Mouse (Mus musculus): ENCODE measurements at regions not wholly inside any gene's neighbourhood (a gene's known extent, or its start where the extent isn't known, plus 50 kb on each side); places are given as distances from the start of the nearest gene placed in this dataset.

DNA sequence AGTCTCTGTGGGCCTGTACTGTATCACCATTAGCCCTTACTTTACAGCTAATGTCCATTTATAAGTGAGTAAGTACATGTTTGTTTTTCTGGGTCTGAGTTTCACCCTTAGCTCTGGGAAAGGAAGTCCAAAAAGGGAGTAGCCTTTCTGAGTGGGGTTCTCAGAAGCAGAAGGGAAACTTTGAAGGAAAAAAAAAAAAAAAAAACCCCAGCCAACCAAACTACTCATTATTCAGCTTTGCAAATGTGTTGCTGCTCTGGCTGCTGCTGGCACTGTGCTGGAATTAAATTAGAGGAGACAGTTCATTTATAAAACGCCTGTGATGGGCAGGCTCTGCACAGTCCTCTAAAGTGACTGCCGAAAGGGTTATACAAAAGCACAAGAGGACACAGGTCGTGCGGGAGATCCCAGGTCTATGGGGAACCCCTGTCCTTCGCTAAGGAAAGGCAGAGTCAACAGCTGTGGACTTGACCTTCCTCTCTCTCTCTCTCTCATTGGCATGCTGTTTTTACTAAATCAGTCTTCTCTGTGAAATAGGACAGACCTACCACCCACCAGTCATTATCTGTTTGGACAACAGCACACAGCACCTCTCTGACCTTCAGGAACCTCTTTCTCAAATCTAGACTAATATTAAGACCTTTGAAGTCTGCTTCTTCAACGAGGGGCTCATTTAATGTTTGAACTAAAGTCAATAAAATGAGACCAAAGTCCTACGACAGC lies 165.4 kb downstream of the Cd47 start:
- peaks cover 7% of the 10 kb centered on the region for H3K4me1 ChIP-seq (replicated peaks)
- no peak overlapping the region for H3K9ac ChIP-seq (replicated peaks)
- no peak overlapping the region for H3K4me3 ChIP-seq (replicated peaks)
- H3K27me3 ChIP-seq: no peaks in the 10 kb centered on the region
- no peaks in the 10 kb centered on the region for H3K9me3 ChIP-seq
- no peak overlapping the region for H3K27ac ChIP-seq
- 44% methylated on average over 7 of the region's 7 CpGs for WGBS
- H3K36me3 ChIP-seq: no peaks in the 10 kb centered on the region
- no peak for ATAC-seq (ENCODE audit: insufficient number of reproducible peaks, insufficient read depth, low FRiP score, low TSS enrichment, low read depth)
- no peak overlapping the region for H3K4me2 ChIP-seq

DNA sequence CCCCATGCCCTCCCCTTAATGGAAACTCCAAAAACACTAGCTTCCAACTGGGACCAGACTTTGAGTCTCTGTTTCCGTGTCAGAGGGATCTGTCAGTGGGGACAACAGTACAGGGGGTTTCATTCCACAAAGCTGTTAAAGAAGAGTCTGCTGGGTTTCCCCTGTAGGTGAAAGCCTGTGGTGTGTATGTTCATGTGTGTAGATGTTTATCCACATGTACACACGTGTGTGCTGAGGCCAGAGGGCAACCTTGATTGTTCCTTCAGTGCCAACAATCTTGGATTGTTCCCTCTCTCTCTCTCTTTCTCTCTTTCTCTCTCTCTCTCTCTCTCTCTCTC lies 165.9 kb downstream of the Cd47 start:
- Histone ChIP-seq H3K36me3 (no peaks in the 10 kb centered on the region), H3K9ac (replicated peaks) (no peak overlapping the region), H3K4me2 (no peak overlapping the region), H3K4me3 (replicated peaks) (no peak overlapping the region), H3K27ac (no peak overlapping the region), H3K9me3 (no peaks in the 10 kb centered on the region), H3K27me3 (no peaks in the 10 kb centered on the region), H3K4me1 (replicated peaks) (peaks cover 7% of the 10 kb centered on the region)
- no peak for ATAC-seq (ENCODE audit: insufficient number of reproducible peaks, insufficient read depth, low FRiP score, low TSS enrichment, low read depth)
- WGBS: 43% methylated on average over 2 of the region's 2 CpGs

DNA sequence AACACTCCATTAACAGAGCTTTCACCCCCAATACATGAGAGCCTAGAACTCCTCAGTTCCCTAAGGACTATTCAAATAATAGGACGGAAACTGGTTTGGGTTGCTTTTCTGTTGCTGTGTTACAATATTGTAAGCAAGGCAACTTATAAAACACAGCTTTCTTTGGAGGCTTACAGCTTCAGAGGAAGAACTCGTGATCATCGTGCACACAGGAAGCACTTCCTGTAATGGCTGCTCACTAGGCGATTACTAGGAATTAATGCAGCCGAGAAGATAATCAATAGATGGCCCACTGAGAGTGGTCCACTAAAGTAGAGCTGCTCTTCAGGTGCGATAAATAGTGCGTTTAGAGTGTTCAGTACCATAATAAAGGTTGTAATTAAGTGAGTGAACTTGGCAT lies 166.8 kb downstream of the Cd47 start:
- WGBS: 79% methylated on average over 7 of the region's 7 CpGs
- no peak overlapping the region for H3K27ac ChIP-seq
- H3K9ac ChIP-seq (replicated peaks): no peak overlapping the region
- no peak for ATAC-seq (ENCODE audit: insufficient number of reproducible peaks, insufficient read depth, low FRiP score, low TSS enrichment, low read depth)
- H3K4me1 ChIP-seq (replicated peaks): peaks cover 7% of the 10 kb centered on the region
- no peaks in the 10 kb centered on the region for H3K36me3 ChIP-seq
- no peak overlapping the region for H3K4me3 ChIP-seq (replicated peaks)
- no peaks in the 10 kb centered on the region for H3K9me3 ChIP-seq
- no peak overlapping the region for H3K4me2 ChIP-seq
- no peaks in the 10 kb centered on the region for H3K27me3 ChIP-seq

DNA sequence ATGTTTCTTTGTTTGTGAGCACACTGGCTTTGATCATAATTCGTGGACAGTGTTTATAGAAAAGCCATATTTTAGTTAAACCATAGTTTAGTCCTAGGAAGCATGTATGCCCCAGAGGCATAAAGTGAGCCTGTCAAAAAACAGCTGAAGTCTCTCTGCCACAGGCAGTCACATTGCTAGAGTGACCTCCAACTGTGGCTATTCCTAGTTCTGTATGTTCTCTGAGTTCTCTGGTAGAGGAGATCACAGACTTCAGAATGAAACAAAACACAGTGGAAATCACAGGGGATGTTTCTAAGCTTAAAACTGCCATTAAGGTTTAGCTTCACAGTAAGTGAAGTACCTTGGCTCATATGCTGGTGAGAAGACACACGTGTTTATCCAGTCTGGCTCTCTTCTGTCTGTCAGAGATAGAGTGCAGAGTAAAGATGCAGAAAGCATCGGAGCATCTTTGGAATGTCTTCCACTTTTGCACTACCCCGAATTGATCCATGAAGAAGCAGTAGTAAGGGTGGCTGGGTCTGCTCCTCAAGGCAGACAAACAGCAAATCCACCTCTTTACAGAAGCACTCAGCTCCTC lies 168.0 kb downstream of the Cd47 start:
- no peaks in the 10 kb centered on the region for H3K36me3 ChIP-seq
- H3K27ac ChIP-seq: no peak overlapping the region
- no peak overlapping the region for H3K9ac ChIP-seq (replicated peaks)
- 76% methylated on average over 4 of the region's 4 CpGs for WGBS
- H3K4me3 ChIP-seq (replicated peaks): no peak overlapping the region
- H3K4me1 ChIP-seq (replicated peaks): peaks cover 7% of the 10 kb centered on the region
- no peaks in the 10 kb centered on the region for H3K9me3 ChIP-seq
- H3K27me3 ChIP-seq: no peaks in the 10 kb centered on the region
- H3K4me2 ChIP-seq: no peak overlapping the region
- no peak for ATAC-seq (ENCODE audit: insufficient number of reproducible peaks, insufficient read depth, low FRiP score, low TSS enrichment, low read depth)

DNA sequence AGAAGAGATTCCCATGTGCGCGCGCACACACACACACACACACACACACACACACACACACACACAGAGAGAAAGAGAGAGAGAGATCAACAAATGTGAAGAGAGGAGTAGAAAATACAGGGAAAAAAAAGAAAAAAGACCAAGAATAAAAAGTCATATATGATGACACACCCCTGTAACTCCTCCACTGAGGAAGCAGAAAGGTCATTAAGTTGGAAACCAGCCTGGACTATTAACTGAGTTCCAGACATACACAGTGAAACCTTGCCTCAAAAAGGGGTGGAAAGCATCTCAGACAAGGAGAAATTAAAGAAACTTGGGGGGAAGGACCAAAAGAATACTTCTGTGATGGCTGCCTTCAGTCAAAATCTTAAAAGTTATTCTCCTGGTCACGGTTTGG lies 168.7 kb downstream of the Cd47 start:
- Histone ChIP-seq H3K27me3 (no peaks in the 10 kb centered on the region), H3K9me3 (no peaks in the 10 kb centered on the region), H3K4me2 (no peak overlapping the region), H3K36me3 (no peaks in the 10 kb centered on the region), H3K27ac (no peak overlapping the region), H3K4me1 (replicated peaks) (peaks cover 7% of the 10 kb centered on the region), H3K4me3 (replicated peaks) (no peak overlapping the region), H3K9ac (replicated peaks) (no peak overlapping the region)
- ATAC-seq (ENCODE audit: insufficient number of reproducible peaks, insufficient read depth, low FRiP score, low TSS enrichment, low read depth): no peak
- WGBS: 95% methylated on average over 4 of the region's 4 CpGs

DNA sequence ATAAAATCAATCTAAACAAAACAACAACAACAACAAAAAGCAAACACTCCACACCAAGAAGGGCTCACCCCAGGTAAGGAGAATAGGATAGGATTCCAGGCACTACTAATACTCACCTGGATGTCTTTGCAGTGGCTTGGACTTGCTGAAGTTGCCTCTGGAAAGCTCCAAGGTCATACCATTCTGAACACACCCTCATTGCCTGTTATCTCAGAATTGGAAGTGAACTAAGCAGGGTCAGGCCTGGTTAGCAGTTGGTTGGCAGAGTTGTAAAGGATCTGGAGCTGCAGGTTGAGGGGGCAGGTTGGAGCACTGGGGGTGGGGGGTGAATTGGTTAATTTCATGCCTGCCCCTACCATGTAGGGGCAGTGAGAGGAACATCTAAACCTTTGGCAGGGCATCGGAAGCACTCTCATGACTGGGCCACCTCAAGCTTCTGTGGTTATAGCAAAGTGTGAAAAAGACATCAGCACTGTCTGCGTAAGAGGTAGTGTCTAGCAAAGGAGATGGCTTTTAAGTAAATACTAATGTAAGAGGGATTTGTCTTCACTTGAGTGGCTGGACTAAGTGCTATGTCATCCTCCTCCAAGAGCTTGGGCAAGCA lies 169.5 kb downstream of the Cd47 start:
- Histone ChIP-seq H3K9me3 (no peaks in the 10 kb centered on the region), H3K36me3 (no peaks in the 10 kb centered on the region), H3K27ac (no peak overlapping the region), H3K27me3 (no peaks in the 10 kb centered on the region), H3K4me2 (no peak overlapping the region), H3K4me1 (replicated peaks) (peaks cover 7% of the 10 kb centered on the region), H3K9ac (replicated peaks) (no peak overlapping the region), H3K4me3 (replicated peaks) (no peak overlapping the region)
- WGBS: 94% methylated on average over 2 of the region's 2 CpGs
- ATAC-seq (ENCODE audit: insufficient number of reproducible peaks, insufficient read depth, low FRiP score, low TSS enrichment, low read depth): no peak

DNA sequence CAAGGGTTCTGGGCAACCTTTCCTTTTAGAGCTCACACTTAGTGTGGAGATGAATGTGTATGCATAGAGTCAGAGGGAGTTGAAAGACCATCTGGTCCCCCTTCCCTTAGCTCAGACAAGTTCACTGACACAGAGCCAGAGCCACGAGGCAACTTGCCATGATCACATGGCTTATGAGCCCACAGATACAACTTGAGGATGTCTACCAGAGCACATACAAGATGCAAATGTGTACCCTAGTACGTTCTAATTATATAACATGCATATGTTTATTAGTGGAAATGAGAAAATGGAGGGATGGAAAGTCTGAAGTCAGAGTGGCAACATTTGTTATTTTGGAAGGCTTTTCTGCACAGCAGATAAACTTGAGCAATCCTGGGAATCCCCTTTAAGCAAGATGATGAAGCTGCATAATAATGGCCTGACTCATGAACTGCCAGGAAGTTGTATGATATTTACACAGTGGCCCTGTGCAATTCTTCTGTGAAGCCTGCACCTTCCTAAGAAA lies 170.0 kb downstream of the Cd47 start:
- Histone ChIP-seq H3K27me3 (no peaks in the 10 kb centered on the region), H3K9me3 (no peaks in the 10 kb centered on the region), H3K36me3 (no peaks in the 10 kb centered on the region), H3K4me1 (replicated peaks) (peaks cover 6% of the 10 kb centered on the region), H3K4me2 (no peak overlapping the region), H3K27ac (no peak overlapping the region), H3K9ac (replicated peaks) (no peak overlapping the region), H3K4me3 (replicated peaks) (no peak overlapping the region)
- no peak for ATAC-seq (ENCODE audit: insufficient number of reproducible peaks, insufficient read depth, low FRiP score, low TSS enrichment, low read depth)
- 75% methylated on average over 2 of the region's 2 CpGs for WGBS

DNA sequence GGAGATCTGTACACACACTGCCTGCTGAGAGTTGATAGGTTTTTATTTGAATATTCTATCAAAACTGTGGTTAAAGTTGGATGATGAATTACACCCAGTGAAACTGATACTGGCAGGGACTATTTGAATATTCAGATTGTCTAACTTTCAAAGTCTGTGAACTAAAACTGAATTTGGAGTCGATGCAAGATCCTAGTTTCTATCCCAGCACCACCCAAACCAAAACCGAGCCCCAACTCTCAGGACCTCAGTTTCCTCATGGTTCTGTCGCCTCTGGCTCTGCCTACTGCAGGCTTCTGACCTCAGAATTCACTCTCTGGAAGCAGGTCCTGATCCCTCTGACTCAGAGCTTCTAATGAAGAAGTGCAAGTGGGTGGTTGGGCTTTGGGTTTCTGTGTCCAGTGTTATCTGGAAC lies 170.8 kb downstream of the Cd47 start:
- Histone ChIP-seq H3K4me1 (replicated peaks) (no peaks in the 10 kb centered on the region), H3K9me3 (no peaks in the 10 kb centered on the region), H3K36me3 (no peaks in the 10 kb centered on the region), H3K9ac (replicated peaks) (no peak overlapping the region), H3K4me2 (no peak overlapping the region), H3K27ac (no peak overlapping the region), H3K27me3 (no peaks in the 10 kb centered on the region), H3K4me3 (replicated peaks) (no peak overlapping the region)
- 89% methylated on average over 3 of the region's 3 CpGs for WGBS
- ATAC-seq (ENCODE audit: insufficient number of reproducible peaks, insufficient read depth, low FRiP score, low TSS enrichment, low read depth): no peak

DNA sequence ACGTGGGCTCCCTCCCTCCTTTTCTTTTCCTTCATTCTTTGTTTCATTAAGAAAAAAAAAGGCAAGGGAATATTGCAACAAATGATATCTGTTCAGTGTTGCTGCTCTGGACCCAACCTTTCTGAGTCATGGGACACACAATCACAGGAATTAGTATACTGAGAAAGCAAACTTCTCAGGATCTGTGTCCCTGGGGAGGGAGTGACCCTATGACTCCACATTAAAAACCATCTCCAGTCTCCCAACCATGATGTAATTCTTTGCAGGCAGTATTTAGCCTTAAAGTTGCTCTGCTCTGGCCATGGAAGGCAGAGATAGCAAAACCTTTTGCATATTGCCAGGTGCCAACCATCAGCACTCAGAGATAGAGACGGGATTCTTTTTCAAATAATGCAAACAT lies 176.9 kb downstream of the Cd47 start:
- H3K27ac ChIP-seq: no peak overlapping the region
- no peak for ATAC-seq (ENCODE audit: insufficient number of reproducible peaks, insufficient read depth, low FRiP score, low TSS enrichment, low read depth)
- H3K4me3 ChIP-seq (replicated peaks): no peak overlapping the region
- no peaks in the 10 kb centered on the region for H3K27me3 ChIP-seq
- no peaks in the 10 kb centered on the region for H3K36me3 ChIP-seq
- WGBS: 83% methylated on average over 2 of the region's 2 CpGs
- no peak overlapping the region for H3K4me2 ChIP-seq
- H3K4me1 ChIP-seq (replicated peaks): no peaks in the 10 kb centered on the region
- H3K9me3 ChIP-seq: no peaks in the 10 kb centered on the region
- H3K9ac ChIP-seq (replicated peaks): no peak overlapping the region

DNA sequence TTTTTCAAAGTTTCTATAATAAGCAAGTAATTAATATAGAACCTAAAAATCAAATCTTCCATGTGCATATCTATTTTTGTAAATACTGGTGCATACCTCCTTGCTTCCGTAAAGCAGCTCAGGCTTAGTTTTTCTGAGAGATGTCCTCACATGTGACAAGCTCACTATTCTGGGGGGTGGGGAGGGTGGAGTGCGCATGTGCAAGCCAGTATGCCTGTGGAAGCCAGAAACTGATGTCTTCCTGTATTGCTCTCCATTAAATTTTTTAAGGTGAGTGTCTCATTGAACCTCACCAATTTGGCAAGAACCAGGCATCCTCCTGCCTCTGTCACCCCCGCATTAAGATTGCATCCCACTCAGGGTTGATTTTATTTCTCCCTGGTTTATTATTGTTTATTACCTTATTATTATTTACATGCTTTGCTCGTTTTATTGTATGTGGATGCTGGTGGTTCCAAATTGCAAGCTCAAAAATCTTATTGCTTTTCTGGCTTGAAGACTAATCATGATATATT lies 179.2 kb downstream of the Cd47 start:
- ATAC-seq (ENCODE audit: insufficient number of reproducible peaks, insufficient read depth, low FRiP score, low TSS enrichment, low read depth): no peak
- WGBS: 89% methylated on average over 4 of the region's 4 CpGs
- H3K9ac ChIP-seq (replicated peaks): no peak overlapping the region
- no peak overlapping the region for H3K27ac ChIP-seq
- H3K36me3 ChIP-seq: no peaks in the 10 kb centered on the region
- no peaks in the 10 kb centered on the region for H3K27me3 ChIP-seq
- no peak overlapping the region for H3K4me2 ChIP-seq
- no peak overlapping the region for H3K4me3 ChIP-seq (replicated peaks)
- no peaks in the 10 kb centered on the region for H3K4me1 ChIP-seq (replicated peaks)
- H3K9me3 ChIP-seq: no peaks in the 10 kb centered on the region

DNA sequence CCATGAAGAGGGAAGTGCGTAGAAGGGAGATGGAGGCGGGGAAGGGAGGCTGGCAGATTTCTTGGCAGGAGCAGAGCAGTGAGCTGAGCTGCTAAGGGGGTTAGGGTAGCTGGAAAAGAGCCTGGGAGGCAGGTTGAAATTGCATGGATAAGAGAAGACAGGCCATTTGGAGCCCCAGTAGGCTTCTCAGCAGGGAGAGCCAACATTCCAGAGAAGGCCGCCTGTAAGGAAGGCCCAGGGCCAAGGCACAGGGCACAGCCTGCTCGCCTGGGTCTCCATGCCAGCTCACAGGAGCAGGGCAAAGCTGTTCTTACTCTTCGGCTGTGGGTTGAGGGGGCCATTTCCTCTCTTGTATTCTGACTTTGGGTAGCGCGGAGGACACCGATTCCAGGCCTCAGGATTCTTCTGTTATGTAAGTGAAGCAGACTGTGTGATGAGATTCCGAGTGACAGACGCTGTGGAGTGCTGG lies 179.9 kb downstream of the Cd47 start:
- Histone ChIP-seq H3K4me3 (replicated peaks) (no peak overlapping the region), H3K9me3 (no peaks in the 10 kb centered on the region), H3K36me3 (no peaks in the 10 kb centered on the region), H3K27me3 (no peaks in the 10 kb centered on the region), H3K9ac (replicated peaks) (no peak overlapping the region), H3K4me1 (replicated peaks) (no peaks in the 10 kb centered on the region), H3K4me2 (no peak overlapping the region), H3K27ac (no peak overlapping the region)
- 65% methylated on average over 10 of the region's 10 CpGs for WGBS
- no peak for ATAC-seq (ENCODE audit: insufficient number of reproducible peaks, insufficient read depth, low FRiP score, low TSS enrichment, low read depth)

Measured in limb, embryonic 12.5 days (tissue).